Mouse (Mus musculus) cerebellum, postnatal 10 days (tissue): ENCODE data around the gene Shkbp1.

Experiments used
- DNase-seq, 2 experiments: peaks; one replicate each; pipeline ENCODE4 v3.0.0; 2021; ENCODE audit warnings: mixed read lengths in 2 of 2

The Shkbp1 gene

GRCm38 (mm10) chr7:27332353-27333199 is 23.2 kb downstream of the Shkbp1 start:
- peak; percentile 88 to 91 for DNase-seq

DNA sequence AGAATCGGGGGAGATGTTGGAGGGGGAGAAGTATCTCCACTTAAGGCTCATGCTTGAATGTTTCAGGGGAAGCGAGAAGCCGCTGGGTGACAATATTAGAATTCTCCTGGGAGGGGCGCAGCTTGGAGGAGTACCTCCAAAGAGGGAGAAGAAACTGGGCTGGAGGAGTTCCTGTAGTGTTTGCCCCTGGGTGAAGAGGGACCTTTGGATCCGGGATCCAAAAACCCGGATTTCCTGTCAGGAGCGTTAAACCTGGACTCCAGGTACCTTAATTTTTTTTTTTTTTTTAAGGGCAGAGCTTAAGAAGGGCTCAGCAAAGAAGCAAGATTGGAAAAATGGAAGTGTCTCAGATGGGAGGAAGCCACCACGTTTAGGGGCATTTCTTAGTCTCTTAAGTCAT is 24.0 kb downstream of the Shkbp1 start:
- no peak for DNase-seq

DNA sequence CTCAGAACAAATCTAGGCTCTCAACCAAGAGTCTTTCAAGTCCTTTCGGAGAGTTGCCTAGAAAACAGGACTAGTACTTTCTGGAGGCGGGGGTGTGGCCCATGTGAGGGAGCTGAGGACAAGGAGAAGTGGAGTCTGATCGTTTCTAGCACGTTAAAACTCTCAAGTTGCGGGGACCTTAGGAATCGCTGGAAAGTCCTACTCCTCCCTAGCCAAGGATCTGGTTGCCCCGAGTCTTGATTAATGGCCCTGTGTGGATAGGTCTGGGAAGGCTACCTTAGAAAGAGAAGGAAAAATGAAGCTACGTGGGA is 24.3 kb downstream of the Shkbp1 start:
- DNase-seq = no peak

GRCm38 (mm10) chr7:27330709-27331540 is 24.9 kb downstream of the Shkbp1 start:
- DNase-seq = peak; percentile 77 to 83

GRCm38 (mm10) chr7:27329981-27330380 is 25.8 kb downstream of the Shkbp1 start:
- no peak for DNase-seq

DNA sequence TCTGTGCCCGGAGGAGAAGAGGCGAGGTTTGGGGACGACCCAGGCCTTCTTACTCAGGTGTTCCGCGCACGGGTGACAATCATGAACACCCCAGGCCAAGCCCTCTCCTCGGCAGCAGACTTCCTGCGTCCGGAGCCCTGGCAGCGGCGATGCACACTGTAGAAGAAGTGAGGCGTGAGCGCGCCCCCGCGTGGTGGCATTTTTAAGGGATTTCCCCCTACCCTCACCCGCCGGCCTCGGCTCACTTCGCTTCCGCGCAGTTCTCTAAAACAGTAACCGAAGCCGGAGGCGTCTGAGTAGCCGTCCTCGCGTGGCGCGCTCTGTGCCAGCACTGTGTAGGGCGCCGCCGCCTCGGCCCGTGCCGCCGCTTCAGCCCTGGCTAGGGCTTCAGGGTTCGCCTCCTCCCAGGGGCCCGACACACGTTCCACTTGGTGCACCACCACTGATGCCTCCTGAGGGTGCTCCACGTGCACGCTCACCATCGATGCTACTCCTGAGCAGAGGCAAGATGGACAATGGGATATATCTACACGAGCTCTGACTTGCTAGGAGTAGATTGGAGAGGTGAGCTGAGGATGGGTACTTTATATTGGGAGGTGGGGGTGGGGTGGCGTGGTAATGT is 26.4 kb downstream of the Shkbp1 start:
- DNase-seq = peak; percentile 96 to 97

DNA sequence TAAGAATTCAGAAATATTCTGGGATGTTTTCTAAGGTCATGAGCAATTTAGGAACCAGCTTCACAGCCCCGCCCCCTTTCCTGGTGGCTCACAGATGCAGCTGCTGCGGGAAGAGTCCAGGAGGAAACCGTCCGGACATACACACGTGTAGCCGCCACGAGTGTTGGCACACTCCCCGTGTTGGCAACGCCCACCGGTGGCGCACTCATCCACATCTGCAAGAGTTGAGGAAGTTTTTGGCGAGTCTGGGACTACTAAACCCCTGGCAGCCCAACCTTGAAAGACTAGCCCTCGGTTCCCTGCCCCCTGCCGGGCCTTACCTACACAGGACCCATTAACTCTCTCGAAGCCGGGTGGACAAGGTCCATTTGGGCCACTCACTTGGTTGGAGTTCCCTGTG is 27.2 kb downstream of the Shkbp1 start:
- DNase-seq = peak; percentile 46 to 47

DNA sequence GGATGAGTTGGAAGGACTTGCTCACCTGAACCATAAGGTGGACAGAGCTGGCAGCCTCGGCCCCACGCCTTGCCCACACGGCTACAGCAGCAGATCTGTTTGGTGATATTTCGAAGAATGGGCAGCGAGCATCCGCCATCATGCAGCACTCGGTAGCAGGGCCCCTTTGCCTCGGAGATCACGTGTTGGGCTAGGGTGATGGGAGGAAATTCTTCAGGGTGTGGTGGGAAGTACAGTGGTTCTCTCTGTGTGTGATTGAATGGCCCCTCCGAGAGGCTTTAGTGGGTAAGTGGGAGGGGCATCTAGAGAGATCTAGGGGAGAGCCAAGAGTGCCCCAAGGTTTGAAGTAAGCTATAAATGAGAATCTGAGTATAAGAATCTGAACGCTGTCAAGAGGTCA is 27.7 kb downstream of the Shkbp1 start:
- no peak for DNase-seq

- no peak for DNase-seq
Measured at GRCm38 (mm10) chr7:27327500-27327899, 28.3 kb downstream of the Shkbp1 start.

DNA sequence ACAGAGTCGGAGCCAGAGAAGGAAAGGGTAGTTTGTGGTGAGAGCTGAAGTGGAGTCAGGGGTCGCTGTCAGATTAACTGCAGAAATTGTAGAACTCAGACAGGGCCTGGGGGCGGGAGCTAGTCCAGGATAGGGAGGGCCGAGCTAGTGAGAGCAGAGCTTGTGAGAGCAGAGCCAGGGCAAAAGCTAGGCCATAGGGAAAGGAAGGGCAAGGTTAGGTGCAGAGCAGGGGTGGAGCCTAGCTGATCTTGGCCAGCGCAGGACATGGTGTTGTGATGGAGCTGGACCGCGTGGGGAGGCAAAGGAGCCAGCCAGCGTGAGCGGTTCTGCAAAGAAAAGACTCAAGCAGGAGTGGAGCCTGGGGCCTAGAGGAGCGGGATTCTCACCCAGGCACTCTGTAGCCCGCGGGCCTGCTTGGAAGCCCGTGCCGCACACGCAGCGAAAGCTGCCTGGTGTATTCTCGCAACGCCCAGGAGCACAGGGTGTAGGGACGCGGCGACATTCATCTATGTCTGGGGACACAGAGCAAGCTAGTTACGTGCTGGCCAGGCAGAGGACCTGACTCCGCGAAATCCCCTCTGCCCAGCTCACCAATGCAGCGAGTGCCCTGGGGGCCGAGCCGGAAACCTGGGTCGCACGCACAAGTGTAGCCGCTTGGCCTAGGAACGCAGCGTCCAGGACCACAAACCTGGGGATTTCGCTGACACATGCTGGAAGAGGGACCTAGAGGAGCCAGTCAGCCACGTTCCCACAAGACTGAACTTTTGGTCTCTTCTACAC is 29.5 kb downstream of the Shkbp1 start:
- DNase-seq = peak; percentile 61 to 67

DNA sequence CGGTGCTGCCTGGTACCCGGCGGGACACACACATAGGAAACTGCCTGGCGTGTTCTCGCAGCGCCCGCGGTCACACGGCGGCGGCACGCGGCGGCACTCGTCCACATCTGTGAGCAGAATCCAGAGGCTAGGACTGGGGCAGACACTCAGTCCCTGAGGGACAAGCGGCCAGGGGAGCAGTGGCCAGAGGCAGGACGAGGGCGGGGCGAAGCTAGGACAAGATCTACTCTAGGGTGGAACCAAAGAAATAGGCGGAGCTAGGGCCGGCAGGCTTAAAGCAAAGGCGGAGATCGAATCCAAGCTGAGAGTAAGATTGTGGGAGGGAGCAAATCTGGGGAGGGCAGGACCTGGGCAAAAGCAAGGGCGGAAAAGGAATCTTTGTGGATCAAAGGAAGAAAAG is 30.1 kb downstream of the Shkbp1 start:
- DNase-seq = peak; percentile 63 to 68

DNA sequence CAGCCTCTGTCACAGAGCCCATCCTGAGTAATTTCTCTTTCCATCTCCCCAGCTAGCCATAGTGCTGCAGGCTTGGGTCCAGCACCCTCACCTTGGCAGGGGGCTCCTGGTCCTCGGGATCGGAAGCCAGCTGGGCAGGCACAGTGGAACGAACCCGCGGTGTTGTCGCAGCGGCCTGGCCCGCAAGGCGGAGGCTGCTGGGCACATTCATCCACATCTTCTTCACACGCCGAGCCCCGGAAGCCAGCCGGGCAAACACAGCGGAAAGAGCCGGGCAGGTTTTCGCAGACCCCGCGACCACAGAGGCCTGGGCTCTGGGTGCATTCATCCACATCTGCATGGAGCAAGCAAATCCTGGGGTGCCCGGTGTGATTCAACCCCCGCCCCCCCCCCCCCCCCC is 30.9 kb downstream of the Shkbp1 start:
- DNase-seq = peak; percentile 34 to 45

DNA sequence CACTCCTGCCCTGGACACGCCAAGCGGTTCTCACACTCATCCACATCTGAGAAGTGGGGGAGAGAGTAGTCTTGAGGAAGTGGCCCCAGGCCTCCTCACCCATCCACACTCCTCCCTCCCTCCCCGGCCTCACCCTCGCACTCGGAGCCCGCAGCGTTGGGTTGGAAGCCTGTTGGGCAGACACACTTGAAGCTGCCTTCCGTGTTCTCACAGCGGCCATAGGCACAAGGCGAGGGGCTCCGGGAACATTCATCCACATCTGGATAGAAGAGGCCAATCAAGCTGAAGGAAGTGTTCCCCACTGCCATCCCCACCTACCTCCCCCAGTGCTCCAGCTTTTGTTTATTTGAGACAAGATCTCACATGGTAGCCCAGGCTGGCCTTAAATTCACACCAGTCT is 31.7 kb downstream of the Shkbp1 start:
- DNase-seq = no peak

DNA sequence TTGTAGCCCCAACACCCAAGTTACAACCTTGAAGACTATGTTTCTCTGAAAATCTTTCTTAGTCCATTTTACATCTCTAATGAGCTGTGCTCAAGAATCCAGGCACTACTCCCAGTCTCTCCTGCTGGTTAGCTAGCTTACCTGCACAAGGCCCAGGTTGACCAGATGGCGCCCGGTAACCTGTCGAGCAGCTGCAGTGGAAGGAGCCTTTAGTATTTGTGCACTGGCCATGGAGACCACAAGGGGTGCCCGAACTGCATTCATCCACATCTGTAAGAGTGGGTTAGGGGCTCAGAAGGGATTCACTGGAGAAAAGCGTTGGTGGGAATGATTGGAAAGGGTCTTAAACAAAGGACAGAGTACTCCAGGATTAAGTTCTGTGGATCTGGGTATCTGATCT is 32.8 kb downstream of the Shkbp1 start:
- no peak for DNase-seq

DNA sequence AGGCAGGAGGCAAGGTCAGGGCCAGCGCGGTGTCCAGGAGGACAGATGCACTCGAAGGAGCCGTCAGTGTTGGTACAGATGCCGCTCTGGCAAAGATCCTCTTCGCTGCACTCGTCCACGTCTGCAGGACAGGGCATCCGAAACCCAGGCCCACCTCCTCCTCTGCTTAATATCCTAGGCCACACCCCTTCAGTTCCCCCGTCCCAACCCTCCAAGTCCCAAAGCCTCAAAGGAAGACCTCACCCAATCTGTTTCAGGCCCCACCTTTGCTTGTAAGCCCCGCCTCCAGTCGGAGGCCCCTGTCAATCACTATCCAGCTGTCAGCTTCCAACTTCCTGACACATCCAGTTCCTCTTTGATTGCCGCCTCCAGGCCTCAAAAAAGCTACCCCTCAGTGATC is 33.5 kb downstream of the Shkbp1 start:
- DNase-seq = no peak

- DNase-seq = no peak
Measured at GRCm38 (mm10) chr7:27319411-27319810, 36.4 kb downstream of the Shkbp1 start.

GRCm38 (mm10) chr7:27315958-27316357 is 39.9 kb downstream of the Shkbp1 start:
- peak; percentile 90 to 93 for DNase-seq

- no peak for DNase-seq
Measured at GRCm38 (mm10) chr7:27314393-27314792, 41.4 kb downstream of the Shkbp1 start.

GRCm38 (mm10) chr7:27311651-27312284 is 44.1 kb downstream of the Shkbp1 start:
- DNase-seq = no peak

GRCm38 (mm10) chr7:27310996-27311535 is 44.8 kb downstream of the Shkbp1 start:
- DNase-seq = no peak

DNA sequence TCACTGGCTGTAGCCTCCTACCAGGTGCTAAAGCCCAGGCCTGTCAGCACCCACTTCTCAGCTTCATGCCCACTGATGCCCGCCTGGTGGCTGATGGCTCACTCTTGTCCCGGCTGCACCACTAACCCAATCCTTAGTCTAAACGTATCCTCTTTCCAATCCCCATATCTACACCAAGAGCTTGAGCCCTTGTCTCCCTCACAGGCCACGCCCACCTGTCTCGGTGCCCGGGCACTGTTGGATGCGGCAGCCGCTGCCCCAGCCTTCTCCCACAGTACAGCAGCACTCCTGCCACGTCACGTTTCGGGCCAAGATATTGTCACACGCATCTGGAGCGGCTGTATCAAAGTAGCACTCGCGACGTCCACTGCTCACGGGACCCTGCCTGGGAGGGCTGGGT is 45.5 kb downstream of the Shkbp1 start:
- peak; percentile 96 for DNase-seq

- no peak for DNase-seq
Measured at GRCm38 (mm10) chr7:27309832-27310231, 46.0 kb downstream of the Shkbp1 start.
